Mouse (Mus musculus): Measurements from ENCODE around the gene Ksr1. TPM values are rescaled to one million over a fixed set of nuclear protein-coding genes. Genes with fewer than 3 reads are reported as not detected.

The Ksr1 gene
- total RNA-seq, 2 experiments from 2014 or later = 6.3 to 21.1 TPM

GRCm38 (mm10) chr11:79149295-79149694 is 3.1 kb upstream of the Ksr1 start:
- no peak for ATAC-seq (replicated peaks; ENCODE audit: low FRiP score, poor library complexity, severe bottlenecking)

- no peak for ATAC-seq (replicated peaks; ENCODE audit: low FRiP score, poor library complexity, severe bottlenecking)
Observed at GRCm38 (mm10) chr11:79148783-79149182, 2.6 kb upstream of the Ksr1 start.

GRCm38 (mm10) chr11:79145283-79146265 is 633 bp downstream of the Ksr1 start:
- ATAC-seq (replicated peaks; ENCODE audit: low FRiP score, poor library complexity, severe bottlenecking) = no peak

GRCm38 (mm10) chr11:79144741-79145140 is 1.5 kb downstream of the Ksr1 start:
- ATAC-seq (replicated peaks; ENCODE audit: low FRiP score, poor library complexity, severe bottlenecking) = no peak

- ATAC-seq (replicated peaks; ENCODE audit: low FRiP score, poor library complexity, severe bottlenecking) = no peak
Observed at GRCm38 (mm10) chr11:79144043-79144591, 2.1 kb downstream of the Ksr1 start.

GRCm38 (mm10) chr11:79143322-79143721 is 2.9 kb downstream of the Ksr1 start:
- no peak for ATAC-seq (replicated peaks; ENCODE audit: low FRiP score, poor library complexity, severe bottlenecking)

GRCm38 (mm10) chr11:79142381-79142780 is 3.8 kb downstream of the Ksr1 start:
- no peak for ATAC-seq (replicated peaks; ENCODE audit: low FRiP score, poor library complexity, severe bottlenecking)

- no peak for ATAC-seq (replicated peaks; ENCODE audit: low FRiP score, poor library complexity, severe bottlenecking)
Observed at GRCm38 (mm10) chr11:79141235-79142109, 4.7 kb downstream of the Ksr1 start.

GRCm38 (mm10) chr11:79140511-79140888 is 5.7 kb downstream of the Ksr1 start:
- no peak for ATAC-seq (replicated peaks; ENCODE audit: low FRiP score, poor library complexity, severe bottlenecking)

- no peak for ATAC-seq (replicated peaks; ENCODE audit: low FRiP score, poor library complexity, severe bottlenecking)
Observed at GRCm38 (mm10) chr11:79139878-79140510, 6.2 kb downstream of the Ksr1 start.

GRCm38 (mm10) chr11:79138621-79139020 is 7.6 kb downstream of the Ksr1 start:
- no peak for ATAC-seq (replicated peaks; ENCODE audit: low FRiP score, poor library complexity, severe bottlenecking)

- no peak for ATAC-seq (replicated peaks; ENCODE audit: low FRiP score, poor library complexity, severe bottlenecking)
Observed at GRCm38 (mm10) chr11:79137245-79137644, 9.0 kb downstream of the Ksr1 start.

GRCm38 (mm10) chr11:79135685-79136360 is 10.4 kb downstream of the Ksr1 start:
- no peak for ATAC-seq (replicated peaks; ENCODE audit: low FRiP score, poor library complexity, severe bottlenecking)

GRCm38 (mm10) chr11:79135105-79135503 is 11.1 kb downstream of the Ksr1 start:
- ATAC-seq (replicated peaks; ENCODE audit: low FRiP score, poor library complexity, severe bottlenecking) = no peak

- no peak for ATAC-seq (replicated peaks; ENCODE audit: low FRiP score, poor library complexity, severe bottlenecking)
Observed at GRCm38 (mm10) chr11:79134416-79135104, 11.6 kb downstream of the Ksr1 start.

- ATAC-seq (replicated peaks; ENCODE audit: low FRiP score, poor library complexity, severe bottlenecking) = no peak
Observed at GRCm38 (mm10) chr11:79133961-79134360, 12.2 kb downstream of the Ksr1 start.

- no peak for ATAC-seq (replicated peaks; ENCODE audit: low FRiP score, poor library complexity, severe bottlenecking)
Observed at GRCm38 (mm10) chr11:79133051-79133450, 13.2 kb downstream of the Ksr1 start.

GRCm38 (mm10) chr11:79131949-79132411 is 14.2 kb downstream of the Ksr1 start:
- ATAC-seq (replicated peaks; ENCODE audit: low FRiP score, poor library complexity, severe bottlenecking) = no peak

Data from erythroblast, adult 5-6 weeks (primary cell).